Mouse (Mus musculus) forebrain, embryonic 14.5 days (tissue): ENCODE results near the gene Amer1. TPM values are rescaled to one million over a fixed set of nuclear protein-coding genes. Genes with fewer than 3 reads are reported as not detected.

Experiments
- ATAC-seq: fragments of 200-750 bp; cut with Nextera tagmentation; 2 replicates; pipeline ENCODE4 v1.8.0; 2017; ENCODE audit warnings: mild to moderate bottlenecking, moderate library complexity
- DNase-seq: peaks from one replicate; pipeline ENCODE4 v3.0.0-alpha.2; 2015; ENCODE audit warnings: low spot score
- H3K27ac ChIP-seq: fragments of 300-500 bp; sonication (generic); 2 replicates; pipeline ENCODE4 v1.5.1; 2014; ENCODE audit warnings: low read depth, mild to moderate bottlenecking, control low read depth, low read length, moderate library complexity
- H3K27me3 ChIP-seq: fragments of 300-500 bp; sonication (generic); replicated peaks from 2 replicates; pipeline ENCODE4 v1.6.1; 2014; ENCODE audit warnings: low read length, control low read depth, mixed read lengths; ENCODE audit not compliant: control insufficient read depth, insufficient read depth
- H3K36me3 ChIP-seq: fragments of 300-500 bp; sonication (generic); 2 replicates; pipeline ENCODE4 v1.6.1; 2014; ENCODE audit warnings: low read length, control low read depth; ENCODE audit not compliant: control insufficient read depth, insufficient read depth
- H3K4me1 ChIP-seq: fragments of 300-500 bp; sonication (generic); 2 replicates; pipeline ENCODE4 v1.6.1; 2014; ENCODE audit warnings: antibody characterized with exemption, low read length, control low read depth; ENCODE audit not compliant: control insufficient read depth, insufficient read depth
- H3K4me2 ChIP-seq: fragments of 300-500 bp; sonication (generic); 2 replicates; pipeline ENCODE4 v1.6.1; 2014; ENCODE audit warnings: mild to moderate bottlenecking, control low read depth, low read length
- H3K4me3 ChIP-seq: fragments of 300-500 bp; sonication (generic); 2 replicates; pipeline ENCODE4 v1.5.1; 2014; ENCODE audit warnings: low read depth, low read length, control low read depth
- H3K9ac ChIP-seq: fragments of 300-500 bp; sonication (generic); 2 replicates; pipeline ENCODE4 v1.6.1; 2014; ENCODE audit warnings: mild to moderate bottlenecking, low read length, control low read depth, moderate library complexity
- H3K9me3 ChIP-seq: fragments of 300-500 bp; sonication (generic); replicated peaks from 2 replicates; pipeline ENCODE4 v1.6.1; 2016; ENCODE audit warnings: low read length, control low read depth, mixed read lengths; ENCODE audit not compliant: control insufficient read depth
- WGBS: fragments of 180-500 bp; shearing (Covaris S2); extraction: QIAGEN DNeasy Blood & Tissue Kit; methylation state at CpG from one replicate; pipeline ENCODE4 v1.1.7; 2014; 5-methylcytosine and 5-hydroxymethylcytosine counted together
- polyA plus RNA-seq: library from polyadenylated mRNA; unstranded; fragments of >200 nt; fragmentation: Nextera tagmentation; extraction: Ambion mirVana; gene quantifications from 2 replicates; pipeline ENCODE4 v1.2.1, GENCODE M21; 2014

The Amer1 gene
- polyA plus RNA-seq, 1 experiment from 2014 or later: 6.9 TPM

- H3K9ac ChIP-seq: no peak overlapping the region
- H3K9me3 ChIP-seq: no peaks in the 10 kb centered on the region
- no peak overlapping the region for H3K4me3 ChIP-seq
- no peak overlapping the region for H3K4me2 ChIP-seq
- no peaks in the 10 kb centered on the region for H3K36me3 ChIP-seq
- DNase-seq (no peak), ATAC-seq (no peak)
- H3K4me1 ChIP-seq: no peaks in the 10 kb centered on the region
- H3K27ac ChIP-seq: no peak overlapping the region
- no peaks in the 10 kb centered on the region for H3K27me3 ChIP-seq
- WGBS: 83% methylated on average over 1 of the region's 1 CpGs
Measured at GRCm38 (mm10) chrX:95437236-95437635, 7.4 kb downstream of the Amer1 start.

GRCm38 (mm10) chrX:95373101-95373500, 71.6 kb downstream of the Amer1 start:
- Histone ChIP-seq H3K4me1 (no peaks in the 10 kb centered on the region), H3K36me3 (no peaks in the 10 kb centered on the region), H3K9me3 (no peaks in the 10 kb centered on the region), H3K4me2 (no peak overlapping the region), H3K27me3 (no peaks in the 10 kb centered on the region), H3K9ac (no peak overlapping the region), H3K4me3 (no peak overlapping the region), H3K27ac (no peak overlapping the region)
- ATAC-seq: no peak
- DNase-seq: no peak

Other genes with a start within 250 kb of the Amer1 start
- gene Arhgef9, start 248.0 kb downstream of the Amer1 start, polyA plus RNA-seq: 30.5 and 36.2 TPM in 2 replicates
- 0.28 and 0.39 TPM in 2 replicates for gene Asb12, start 113.1 kb upstream of the Amer1 start, polyA plus RNA-seq
- gene Pfn5, start 113.2 kb upstream of the Amer1 start, polyA plus RNA-seq: not detected in 2 replicates
- gene Zc4h2, start 213.6 kb upstream of the Amer1 start, polyA plus RNA-seq: 91.3 and 100 TPM in 2 replicates